Mouse (Mus musculus): ENCODE results near the gene Smarce1.

DNA sequence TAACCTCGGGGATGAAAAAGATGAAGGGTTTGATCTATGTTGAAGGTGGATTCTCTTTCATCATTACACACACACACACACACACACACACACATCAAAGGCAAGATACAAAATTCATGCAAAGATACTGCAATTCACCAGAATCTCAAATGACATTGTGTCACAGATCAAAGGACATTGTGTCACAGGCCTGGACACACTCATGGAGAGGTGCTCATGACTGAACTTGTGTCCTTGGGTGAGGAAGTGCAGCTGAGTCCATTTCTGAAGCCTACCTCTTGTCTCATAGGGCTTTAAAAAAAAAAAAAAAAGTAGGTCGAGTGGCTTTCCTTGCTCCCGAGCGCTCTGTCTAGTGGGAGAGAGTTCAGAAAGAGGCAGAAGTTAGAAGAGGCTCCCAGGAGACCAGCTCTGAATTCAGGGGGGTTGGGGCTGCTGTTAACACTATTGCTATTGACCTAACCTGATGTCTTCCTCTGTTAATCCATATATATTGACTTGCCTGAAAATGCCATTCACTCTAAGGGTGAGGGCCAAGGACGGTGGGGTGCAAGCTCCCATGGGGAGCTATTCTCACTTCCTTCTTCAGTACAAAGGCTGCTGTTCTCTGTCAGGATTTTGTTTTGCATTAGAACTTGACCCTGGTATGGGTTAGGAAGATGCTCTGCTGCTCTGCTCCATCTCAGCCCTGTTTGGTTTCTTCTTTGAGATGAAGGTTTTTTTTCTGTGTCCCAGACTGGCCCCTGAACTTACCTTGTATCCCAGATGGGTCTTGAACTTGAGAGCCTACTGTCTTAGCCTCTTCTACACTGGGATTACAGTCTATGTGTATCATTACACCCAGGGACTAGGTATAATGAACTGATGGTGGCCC is 53.5 kb downstream of the Smarce1 start:
- TF ChIP-seq CTCF (IDR thresholded peaks at IDR 0.05; ENCODE audit: borderline replicate concordance, control insufficient read depth, extremely low read depth, insufficient read depth, low read length, poor library complexity), result no peak
- no peak for TF ChIP-seq POLR2A (IDR thresholded peaks at IDR 0.05; ENCODE audit: control insufficient read depth, extremely low read depth, insufficient read depth, low read length, poor library complexity)

Measured in thymus, adult 2 months (tissue).